Mouse (Mus musculus) induced T-regulatory cell, adult 2 months (primary cell): ENCODE data around the gene Slc29a1.

Experiments
- DNase-seq: peaks from one replicate; pipeline ENCODE4 v3.0.0-alpha.2; 2012; ENCODE audit warnings: low read depth

Slc29a1 gene

DNA sequence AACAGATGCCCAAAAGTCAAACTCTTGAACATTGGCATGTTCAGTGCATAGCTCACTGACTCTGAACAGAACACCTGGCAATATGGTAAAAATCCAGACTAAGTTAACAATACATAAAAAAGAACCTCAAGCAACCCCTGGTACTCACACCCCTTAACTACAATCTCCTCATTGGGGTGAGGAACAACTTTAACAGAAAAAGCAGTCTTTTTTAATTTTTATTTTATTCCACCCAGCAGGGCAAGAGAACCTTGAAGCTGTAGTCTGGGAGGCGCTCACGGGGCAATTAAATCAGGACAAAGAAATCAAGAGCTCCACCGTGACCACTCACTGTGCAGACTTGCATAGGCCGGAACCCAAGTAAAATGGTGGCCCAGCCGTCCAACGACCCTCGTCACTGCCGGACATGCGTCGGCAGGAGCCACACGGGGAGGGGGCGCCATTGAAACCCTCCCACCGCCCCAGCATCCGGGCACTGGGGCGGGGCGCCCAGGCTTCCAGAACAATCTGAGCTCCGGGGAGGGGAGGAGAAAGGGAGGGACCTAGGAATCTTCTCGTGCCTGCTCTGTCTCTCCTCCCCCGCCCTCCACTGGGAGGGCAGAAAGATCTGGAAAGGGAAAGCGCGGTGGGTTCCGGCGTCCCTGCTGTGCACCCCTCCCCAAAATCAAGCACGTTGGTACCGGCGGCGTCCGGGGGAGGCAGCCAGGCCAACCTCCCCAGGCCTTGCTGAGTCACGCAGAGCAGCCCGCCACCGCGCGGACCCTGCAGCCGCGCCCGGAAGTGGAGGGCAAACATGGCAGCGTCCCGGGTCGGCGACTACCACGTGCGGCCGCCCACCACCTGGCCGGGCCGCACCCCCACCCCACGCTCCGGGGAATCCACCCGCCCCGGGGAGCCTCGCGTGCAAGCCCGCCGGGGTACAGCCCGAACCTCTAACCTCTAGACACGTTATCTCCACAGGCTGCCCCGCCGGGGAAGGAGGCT lies 27.0 kb downstream of the Slc29a1 start:
- DNase-seq = peak; percentile 86

DNA sequence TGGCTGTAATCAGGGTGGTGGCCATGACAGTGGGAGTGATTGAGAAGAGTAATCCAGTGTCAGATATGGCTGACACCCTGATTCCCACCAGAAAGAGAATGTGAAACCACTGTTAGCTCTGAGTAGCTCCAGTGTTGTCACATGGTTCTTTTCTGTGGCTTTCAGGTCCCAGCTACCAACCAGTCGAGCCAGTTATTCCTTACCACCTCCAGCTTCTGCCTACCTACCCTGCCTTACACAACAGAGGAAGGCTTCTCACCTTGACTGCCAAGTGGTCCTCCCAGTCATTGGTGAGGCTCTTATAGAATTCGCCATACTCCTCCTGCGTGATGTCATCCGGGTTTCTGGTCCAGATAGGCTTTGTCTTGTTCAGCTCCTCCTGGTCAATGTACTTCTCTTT lies 29.4 kb downstream of the Slc29a1 start:
- peak; percentile 49 for DNase-seq

DNA sequence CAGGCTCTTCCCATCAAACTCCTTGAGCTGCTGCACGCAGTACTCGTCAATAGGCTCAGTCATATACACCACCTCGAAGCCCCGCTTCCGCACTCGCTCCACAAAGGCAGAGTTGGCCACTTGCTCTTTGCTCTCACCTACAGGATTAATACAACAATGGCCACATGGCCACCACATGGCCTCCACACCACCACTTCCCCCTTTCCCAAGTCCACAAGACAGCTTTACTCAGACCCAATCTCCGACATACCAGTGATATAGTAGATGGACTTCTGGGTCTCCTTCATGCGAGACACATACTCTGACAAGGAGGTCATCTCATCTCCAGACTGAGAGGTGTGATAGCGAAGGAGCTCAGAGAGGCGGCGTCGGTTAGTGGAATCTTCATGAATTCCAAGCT lies 30.4 kb downstream of the Slc29a1 start:
- peak; percentile 23 for DNase-seq

DNA sequence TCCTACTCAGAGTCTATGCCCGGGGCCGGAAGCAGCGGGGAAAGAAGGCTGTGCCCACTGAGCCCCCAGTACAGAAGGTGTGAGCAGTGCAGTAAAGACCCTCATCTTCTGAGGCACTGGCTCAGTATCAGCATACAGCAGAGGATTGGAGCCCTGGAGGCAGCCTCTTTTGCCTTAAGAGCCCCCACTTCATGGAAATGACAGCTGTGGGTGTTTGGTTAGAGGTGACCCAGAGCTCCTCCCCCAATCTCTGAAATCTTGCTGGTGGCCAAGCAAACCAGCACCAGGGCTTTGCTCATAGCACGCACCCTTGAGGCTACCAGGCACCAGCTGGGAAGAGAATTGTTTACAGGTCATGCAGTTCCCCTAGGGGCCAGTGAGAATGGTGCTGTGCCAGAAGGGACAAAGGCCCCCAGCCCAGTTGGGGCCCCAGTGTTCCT lies 32.2 kb downstream of the Slc29a1 start:
- DNase-seq = no peak

DNA sequence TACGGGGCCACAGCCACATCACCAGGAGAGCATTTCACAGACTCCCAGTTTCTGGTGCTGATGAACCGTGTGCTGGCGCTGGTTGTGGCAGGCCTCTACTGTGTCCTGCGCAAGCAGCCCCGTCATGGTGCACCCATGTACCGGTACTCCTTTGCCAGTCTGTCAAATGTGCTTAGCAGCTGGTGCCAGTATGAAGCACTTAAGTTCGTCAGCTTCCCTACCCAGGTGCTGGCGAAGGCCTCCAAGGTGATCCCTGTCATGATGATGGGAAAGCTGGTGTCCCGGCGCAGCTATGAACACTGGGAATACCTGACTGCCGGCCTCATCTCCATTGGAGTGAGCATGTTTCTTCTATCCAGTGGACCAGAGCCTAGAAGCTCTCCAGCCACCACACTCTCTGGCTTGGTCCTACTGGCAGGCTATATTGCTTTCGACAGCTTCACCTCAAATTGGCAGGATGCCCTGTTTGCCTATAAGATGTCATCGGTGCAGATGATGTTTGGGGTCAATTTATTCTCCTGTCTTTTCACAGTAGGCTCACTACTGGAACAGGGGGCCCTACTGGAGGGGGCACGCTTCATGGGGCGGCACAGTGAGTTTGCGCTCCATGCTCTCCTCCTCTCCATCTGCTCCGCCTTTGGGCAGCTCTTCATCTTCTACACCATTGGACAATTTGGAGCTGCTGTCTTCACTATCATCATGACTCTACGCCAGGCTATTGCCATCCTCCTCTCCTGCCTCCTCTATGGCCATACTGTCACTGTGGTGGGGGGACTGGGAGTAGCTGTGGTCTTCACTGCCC lies 32.8 kb downstream of the Slc29a1 start:
- DNase-seq = peak; percentile 45

DNA sequence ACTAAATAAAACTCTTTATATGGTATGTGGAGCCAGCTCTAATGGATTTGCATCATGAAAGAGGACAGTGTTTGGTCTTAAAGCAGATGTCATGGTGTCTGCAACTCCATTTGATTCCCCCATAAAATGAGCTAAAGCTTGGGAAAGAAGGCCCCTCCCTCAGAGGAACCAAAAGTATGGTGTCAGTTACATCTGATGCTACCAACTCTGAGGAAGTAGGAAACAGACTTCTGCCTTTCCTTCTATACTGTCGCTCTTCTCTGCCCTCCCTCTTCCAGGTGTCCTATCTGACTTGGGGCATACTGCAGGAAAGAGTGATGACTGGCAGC lies 33.4 kb downstream of the Slc29a1 start:
- DNase-seq = no peak

DNA sequence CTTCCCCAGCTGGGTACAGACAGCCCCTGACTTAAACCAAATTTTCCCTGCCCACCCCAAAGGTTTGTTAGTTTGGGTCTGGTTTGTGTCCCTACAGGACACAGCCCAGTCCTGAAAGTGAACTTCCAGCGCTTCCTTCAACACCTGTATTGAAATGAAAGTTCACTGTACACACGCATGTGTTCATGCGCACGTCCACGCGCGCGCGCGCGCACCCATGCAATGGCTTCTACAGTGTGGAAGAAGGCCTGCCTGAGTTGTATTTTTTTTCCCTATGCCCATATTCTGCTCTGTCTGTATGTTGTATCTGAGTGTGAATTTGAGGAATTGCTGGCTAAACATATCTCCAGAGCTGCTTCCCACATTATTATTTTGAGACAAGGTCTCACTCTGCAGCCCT lies 34.3 kb downstream of the Slc29a1 start:
- DNase-seq = peak; percentile 39

DNA sequence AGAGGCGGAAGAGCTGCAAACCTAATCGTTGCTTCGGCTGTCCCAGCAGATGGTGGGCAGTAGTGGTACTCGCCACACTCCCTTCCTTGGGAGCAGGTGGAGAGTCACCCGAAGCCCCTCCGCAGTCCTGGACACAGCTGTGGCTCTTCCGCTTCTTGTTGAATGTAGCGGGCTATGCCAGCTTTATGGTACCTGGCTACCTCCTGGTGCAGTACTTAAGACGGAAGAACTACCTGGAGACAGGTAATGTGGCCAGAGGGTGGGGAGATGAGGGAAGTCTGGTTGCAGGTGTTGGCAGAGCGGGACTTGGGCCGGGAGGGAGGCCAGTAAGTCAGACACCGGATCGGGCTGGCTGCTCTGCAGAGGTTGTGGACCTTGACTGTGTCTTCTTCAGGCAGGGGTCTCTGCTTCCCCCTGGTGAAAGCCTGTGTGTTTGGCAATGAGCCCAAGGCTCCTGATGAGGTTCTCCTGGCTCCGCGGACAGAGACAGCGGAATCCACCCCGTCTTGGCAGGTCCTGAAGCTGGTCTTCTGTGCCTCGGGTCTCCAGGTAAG lies 34.8 kb downstream of the Slc29a1 start:
- peak; percentile 64 for DNase-seq

DNA sequence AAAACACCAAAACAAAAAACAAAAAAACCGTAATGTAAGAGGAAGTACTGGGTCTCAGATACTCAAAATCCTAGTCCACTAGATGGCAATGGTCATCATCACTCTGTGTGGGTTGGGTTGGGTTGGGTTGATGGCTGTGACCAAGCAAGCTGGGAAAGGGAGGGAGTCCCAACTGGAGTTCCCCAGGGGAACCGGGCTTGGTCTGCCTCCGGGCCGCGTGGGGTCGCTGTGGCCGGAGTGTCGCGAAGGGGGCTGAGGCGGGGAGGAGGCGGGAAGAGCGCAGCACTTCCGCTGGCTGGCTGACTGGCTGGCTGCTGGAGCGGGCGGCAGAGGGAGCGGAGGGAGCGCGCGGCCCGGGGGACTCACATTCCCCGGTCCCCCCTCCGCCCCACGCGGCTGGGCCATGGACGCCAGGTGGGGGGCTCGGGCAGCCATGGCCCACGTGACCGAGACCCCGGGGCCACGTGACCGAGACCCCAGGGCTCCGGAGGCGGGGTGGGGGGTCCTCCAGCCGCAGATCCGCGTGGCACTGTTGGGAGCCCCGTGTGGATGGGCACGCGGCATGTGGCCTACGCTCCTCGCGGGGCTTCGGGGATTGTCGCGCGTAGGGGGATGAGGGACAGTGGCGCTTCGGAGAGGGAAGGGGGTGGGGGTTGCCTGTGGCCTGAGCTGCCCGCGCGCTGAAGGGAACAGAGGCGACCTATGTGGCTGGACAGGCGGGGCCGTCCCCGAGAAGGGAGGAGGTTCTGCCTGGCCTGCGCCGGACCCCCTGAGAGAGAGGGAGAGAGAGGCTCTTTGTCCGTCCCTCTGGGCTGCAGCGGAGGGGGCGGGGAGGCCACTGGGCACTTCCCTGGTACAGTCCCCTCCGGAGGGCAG lies 35.5 kb downstream of the Slc29a1 start, which contains the start of gene Slc35b2:
Slc35b2 (plus strand) TSS at position 220 of the 876 bp plus-strand sequence.
- peak; percentile 92 for DNase-seq

DNA sequence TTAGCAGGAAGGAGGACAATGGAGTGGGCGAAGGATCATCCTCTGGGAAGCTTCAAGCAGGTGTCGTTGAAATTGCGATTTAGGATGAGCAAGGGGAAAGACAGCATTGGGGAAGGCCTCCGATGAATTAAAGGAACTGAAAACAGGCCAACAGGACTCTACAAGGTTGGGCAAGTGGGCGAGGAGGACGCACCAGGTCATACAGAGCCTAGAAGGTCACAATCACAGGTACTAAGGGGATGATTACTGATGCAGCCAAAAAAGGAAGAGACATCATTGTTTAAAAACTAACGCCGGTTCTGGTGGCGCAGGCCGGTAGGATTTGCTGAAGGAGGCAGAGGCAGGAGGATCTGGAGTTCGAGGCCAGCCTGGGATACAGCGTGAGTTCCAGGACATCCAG lies 36.2 kb downstream of the Slc29a1 start:
- DNase-seq = no peak

DNA sequence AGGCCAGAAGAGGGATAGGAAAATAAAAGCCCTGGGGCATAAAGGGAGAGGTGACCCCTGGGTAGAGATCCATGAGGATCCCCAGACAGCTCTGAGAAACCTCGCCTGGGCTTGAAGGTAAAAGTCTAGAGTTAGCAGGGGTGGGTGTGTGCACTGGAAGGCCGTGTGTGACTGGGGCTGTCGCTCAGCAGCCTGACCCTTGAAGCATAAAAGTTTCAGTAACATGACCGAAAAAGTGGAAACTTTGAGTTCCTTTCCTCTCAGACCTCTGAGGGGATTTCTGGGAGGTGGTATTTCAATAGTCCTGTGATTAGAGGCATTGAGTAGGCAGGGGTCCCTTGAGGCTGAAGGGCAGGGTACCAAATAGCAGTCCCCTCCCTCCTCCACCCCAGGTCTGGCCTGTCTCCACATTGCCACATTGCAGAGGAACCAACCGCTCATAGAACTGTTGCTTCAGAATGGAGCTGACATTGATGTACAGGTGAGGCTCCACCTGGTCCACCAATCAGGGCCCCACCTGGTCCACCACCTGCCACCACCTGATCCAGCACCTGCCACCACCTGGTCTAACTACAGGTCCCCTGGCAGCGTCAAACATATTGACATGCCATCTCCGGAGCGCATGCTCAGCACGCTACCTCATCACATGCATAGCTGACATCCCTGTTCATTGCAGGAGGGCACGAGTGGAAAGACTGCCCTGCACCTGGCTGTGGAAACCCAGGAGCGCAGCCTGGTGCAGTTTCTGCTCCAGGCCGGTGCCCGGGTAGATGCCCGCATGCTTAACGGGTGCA lies 39.5 kb downstream of the Slc29a1 start:
- no peak for DNase-seq

DNA sequence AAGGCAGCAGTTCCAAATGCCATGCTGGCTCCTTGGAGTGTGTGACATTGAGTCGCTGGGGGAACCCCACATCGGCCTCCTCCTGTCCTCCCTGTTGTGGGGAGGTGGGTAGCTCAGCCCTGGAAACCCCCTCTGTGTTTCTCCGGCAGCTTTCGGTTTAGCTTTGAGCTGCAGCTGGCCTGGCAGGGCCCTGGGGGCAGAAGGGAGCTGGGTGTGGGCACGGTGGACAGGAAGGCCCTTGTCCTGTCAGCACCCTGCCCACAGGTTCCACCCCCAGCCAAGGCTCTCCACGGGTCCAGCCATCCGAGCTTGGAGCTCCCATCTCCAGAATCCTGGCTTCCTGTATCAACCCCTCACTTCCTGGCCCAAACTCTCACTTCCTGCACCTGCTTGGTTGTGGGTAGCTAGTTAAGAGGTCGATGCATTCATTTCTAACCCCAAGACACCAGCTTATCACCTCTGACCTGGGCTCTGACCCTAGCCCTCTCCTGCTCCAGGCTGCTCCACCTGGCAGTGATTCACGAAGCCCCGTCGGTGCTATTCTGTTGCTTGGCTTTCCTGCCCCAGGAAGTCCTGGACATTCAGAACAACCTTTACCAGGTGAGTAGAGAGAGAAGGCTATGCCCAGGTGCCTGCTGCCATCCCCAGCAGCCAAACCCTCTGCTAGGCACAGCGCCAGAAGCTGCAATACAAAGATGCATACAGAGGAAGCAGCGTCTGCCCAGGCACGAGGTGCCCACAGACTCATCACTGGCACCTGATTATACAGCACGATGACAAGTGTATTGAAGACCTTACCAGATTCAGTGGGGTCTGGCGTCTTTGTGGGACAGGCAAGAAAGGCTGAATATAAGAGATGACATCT lies 41.2 kb downstream of the Slc29a1 start:
- peak; percentile 91 for DNase-seq

DNA sequence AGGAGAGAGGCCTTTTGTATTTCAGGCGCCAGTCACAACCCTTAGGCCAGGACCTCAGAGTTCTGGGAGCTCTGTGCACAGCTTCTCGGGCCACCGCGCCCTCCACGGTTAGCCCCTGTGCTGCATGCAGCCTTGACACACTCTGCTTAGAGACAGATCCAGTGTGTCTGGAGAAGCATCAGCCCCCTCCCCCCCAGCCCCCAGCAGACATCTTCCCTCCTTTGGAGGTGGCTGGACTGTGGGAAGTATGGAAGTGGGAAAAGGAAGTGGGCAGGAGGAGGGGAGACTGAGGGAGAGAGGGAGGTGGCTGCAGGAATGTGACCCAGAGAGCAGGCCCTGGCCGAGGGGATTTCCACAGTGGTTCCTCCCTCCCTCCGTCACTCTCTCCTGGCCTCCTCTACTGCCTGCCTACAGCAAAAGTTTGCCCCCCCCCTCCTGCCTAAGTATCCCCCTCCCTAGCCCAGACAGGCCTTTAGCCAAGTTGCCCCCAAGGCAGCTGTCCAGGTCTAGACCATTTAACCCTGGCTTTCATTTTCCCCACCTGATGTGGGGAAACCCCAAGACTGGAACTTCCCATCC lies 42.1 kb downstream of the Slc29a1 start:
- DNase-seq = peak; percentile 79

DNA sequence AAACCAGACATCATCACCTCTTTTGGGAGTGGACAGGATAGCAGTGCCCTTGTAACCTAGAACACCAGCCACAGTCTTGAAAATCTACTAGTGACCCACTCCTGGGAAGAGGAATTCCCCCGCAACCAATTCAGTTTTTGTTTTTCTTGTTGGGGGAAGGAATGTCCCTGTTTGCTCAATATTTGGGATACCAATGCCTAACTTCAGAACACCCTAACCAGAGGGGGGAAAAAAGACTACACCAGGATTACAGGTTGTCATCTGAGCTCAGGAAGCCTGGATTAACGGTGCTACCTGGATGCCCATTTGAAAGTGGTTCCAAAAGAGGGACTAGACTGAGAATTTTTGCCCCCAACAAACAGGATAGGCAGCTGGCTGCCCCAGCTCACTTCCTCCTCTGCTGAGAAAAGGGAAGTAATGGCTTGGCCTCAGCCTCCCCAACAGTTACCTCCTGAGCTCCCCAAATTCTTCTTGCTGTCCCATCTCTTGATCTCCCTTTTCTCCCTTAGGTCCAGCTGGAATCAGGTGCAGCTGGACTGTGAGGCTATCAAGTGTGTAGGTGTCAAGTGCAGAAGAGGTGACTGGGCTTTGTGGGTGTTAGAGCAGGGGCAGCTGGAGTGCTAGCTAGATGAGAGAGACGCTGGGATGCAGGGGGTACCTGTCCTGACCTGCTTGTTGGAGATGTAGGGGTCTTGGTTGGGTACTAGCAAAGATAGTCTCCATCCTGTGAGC lies 42.7 kb downstream of the Slc29a1 start:
- DNase-seq = peak; percentile 67

DNA sequence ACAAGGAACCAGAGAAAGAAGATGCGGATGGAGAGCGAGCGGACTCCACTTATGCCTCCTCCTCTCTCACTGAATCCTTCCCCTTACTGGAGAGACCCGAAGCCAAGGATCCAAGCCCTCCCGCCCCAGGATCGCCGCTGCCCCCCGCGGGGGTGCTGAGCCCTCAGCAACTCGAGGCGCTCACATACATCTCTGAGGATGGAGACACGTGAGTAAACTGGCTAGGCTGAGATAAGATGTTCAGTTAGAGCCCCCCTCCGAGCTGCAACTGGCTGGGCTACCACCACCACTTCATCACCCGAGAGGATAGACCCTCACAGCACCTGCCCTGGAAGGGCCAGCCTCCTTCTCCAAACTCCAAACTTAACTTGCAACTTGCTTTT lies 43.3 kb downstream of the Slc29a1 start:
- no peak for DNase-seq

DNA sequence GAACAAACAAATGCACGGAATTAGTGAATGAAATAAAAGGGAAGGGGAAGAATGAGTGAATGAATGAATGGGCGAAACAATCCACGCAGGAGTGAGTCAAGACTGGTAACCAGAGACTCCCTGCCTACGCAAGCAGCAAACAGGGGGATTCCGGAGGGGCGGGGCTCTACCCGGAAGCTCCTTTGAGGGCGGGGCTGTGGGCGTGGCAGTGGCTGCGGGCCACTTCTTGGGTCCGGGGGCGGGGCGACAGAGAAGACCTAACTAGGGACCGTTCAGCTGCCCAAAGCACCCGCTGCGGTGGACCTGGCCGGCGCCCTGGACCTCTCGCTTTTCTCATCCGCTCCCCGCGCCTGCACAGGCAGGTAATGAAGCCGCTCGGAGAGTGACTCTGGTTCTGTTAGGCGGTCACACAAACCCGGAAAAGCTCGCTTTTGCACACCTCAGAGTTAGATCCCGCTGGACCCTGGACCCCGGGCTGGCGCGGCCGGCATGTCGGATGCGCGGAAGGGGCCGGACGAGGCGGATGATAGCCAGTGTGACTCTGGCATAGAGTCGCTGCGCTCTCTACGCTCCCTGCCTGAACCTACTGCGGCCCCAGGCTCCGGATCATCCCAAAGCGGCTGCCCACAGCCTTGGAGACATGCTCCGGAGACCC lies 43.8 kb downstream of the Slc29a1 start, which contains the start of gene Nfkbie:
Nfkbie (plus strand) TSS at position 252 of the 655 bp plus-strand sequence.
- peak; percentile 99 for DNase-seq

DNA sequence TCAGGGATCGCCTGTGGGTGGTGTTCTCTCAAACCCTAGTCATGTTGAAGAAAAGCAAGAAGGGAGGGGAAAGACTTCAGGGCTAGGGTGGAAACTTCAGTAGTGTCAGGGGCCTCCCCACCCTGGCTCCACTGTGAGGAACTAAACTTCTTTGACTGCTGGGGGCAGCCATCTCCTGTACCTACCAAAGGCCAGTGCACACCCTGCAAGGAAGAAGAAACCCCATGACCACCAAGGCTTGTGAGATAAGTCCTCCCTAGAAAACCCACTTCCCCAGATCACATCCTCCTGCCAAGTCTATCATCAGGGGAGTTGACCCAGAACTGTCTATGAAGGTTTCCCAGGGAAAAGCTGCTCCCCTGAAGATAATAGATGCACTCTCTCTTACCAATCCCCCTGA lies 45.0 kb downstream of the Slc29a1 start:
- peak; percentile 68 for DNase-seq

DNA sequence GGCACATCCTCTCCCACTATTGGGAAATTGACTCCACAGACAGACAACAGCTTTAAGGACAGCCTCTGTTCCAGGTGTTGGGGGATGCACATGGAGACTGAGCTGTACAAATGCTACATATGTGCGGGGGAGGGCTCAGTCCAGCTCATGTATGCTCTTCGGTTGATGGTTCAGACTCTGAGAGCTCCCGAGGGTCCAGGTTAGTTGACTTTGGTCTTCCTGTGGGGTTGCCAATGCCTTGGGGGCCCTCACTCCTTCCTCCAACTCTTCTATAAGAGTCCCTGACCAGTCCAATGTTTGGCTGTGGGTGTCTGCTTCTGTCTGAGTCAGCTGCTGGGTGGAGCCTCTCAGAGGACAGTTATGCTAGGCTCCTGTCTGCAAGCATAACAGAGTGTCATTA lies 46.3 kb downstream of the Slc29a1 start:
- no peak for DNase-seq
